Mouse (Mus musculus) gastrocnemius, postnatal 10 days (tissue): ENCODE measurements around the gene Ddr2. TPM values are rescaled to one million over a fixed set of nuclear protein-coding genes. Genes with fewer than 3 reads are reported as not detected.
"Not testable (repeated sequence)": the region's sequence is repeated elsewhere in the genome, so short reads cannot be mapped to it uniquely, and the experiment has no call there.

Experiments
- DNase-seq: peaks from one replicate; pipeline ENCODE4 v3.0.0; 2021; ENCODE audit warnings: mixed read lengths
- total RNA-seq, 2 experiments: library from RNA; stranded (reverse); gene quantifications; 2 replicates each; pipeline ENCODE4 v1.2.3; 2021

Gene Ddr2
- total RNA-seq, 2 experiments from 2014 or later = 43.9 to 49.8 TPM

DNA sequence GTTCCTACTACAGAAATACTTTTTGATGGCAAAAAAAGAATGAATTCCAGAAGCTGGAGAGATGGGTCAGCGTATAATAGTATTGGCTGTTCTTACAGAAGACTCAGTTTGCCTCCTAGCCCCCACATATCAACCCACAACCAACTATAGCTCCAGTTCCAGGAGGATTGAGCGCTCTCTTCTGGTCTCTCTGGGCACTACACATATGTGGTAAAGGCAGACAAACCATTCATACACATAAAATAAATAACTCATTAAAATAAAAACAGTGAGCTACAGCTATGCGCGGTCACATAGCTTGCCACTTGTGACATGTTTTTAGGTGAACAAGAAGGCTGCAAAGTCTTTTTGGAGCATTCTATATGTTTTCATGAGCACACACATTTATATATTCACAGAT is 71.2 kb downstream of the Ddr2 start:
- no peak for DNase-seq

- no peak for DNase-seq
Observed at GRCm38 (mm10) chr1:170035575-170035974, 75.0 kb downstream of the Ddr2 start.

DNA sequence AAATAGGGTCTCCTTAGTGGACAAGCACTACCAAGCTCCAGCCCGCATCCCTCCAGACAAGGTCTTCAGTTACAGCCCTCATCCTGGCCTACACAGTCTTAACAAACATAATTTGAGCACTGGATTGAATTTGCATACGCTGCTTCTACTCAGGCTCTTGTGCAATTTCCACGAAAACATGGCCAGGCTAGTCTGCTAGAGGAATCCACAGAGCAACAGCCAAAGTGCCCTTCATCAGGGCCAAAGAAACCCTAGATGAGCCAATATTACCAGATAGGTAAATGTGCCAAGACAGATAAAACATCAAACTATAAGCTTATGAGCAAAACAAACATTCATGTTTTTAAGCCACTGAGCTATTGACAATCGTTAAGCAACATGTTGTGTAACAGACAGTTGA is 75.6 kb downstream of the Ddr2 start:
- DNase-seq = no peak

DNA sequence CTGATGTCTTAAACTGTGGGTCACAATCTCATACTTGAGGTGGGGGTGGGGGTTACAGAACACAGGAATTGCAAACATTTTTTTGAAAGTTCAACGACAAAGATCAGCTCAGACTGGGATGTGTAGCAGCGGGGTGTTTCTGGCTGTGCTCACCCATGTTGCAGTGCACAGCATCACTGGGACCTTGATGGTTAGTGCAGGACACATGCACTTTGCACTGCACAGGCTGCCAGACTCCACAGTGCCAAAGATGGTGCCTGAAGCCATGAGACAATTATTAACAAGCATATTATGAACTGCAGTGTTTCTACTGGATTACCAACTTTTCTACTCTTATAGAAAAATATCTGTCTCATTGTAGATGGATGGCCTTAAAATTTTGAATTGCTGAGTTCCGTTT is 78.9 kb downstream of the Ddr2 start:
- no peak for DNase-seq

DNA sequence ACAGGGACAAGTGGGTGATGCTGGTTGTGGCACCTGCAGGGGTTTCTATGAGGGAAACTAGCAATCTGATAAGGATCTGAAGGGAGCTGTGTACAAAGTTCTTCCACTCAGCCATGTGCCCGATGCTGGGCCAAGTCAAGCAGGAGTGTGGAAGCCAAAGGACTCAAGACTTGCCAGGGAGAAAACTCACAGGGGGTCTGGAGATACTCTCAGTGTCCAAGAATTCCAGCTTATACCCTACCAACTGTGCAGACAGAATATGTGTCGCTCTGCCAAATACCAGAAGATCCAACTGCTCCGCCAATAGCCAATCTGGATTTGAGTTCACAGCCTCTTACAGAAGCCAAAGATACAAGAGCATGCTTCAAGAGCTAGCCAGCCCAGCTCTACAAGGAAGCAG is 95.8 kb downstream of the Ddr2 start:
- DNase-seq = no peak

GRCm38 (mm10) chr1:170010716-170011505 is 99.7 kb downstream of the Ddr2 start:
- DNase-seq = peak; percentile 17

DNA sequence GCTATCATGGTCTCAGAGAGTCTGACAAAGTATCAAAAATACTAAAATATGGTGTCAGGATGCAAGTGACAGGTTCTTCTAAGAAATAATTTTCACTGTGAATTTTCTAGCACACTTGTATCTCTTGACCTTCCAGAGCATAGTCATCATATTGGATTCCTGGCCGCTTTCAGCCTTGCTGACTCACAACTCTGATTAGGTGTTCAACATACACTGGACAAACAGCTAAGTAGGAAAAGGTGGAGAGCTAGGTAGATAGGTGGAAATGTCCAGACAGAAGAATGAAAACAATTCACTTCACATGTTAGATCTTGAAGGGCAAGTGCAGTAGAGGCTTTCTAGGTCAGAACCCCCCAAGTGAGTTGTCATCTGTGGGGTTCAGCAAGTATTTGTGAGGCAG is 101.3 kb downstream of the Ddr2 start:
- DNase-seq = no peak

GRCm38 (mm10) chr1:170008432-170009220 is 101.9 kb downstream of the Ddr2 start:
- DNase-seq = no peak

- DNase-seq = no peak
Observed at GRCm38 (mm10) chr1:170006516-170006915, 104.0 kb downstream of the Ddr2 start.

GRCm38 (mm10) chr1:170005297-170005696 is 105.3 kb downstream of the Ddr2 start:
- DNase-seq = no peak

DNA sequence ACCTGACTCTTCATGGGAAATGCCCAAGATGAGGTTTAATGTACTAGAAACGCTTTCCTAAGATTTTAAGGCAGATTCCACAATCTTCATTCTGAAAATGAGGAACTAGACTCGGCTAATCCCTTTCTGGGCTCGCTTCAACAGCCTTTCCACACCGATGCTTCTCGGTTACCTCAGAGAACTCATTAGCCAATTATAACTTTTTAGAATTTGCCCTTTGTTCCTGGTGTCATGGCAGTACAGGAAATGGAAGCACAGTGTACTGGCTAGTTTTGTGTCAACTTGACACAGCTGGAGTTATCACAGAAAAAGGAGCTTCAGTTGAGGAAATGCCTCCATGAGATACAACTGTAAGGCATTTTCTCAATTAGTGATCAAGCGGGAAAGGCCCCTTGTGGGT is 116.7 kb downstream of the Ddr2 start:
- not testable (repeated sequence) for DNase-seq

DNA sequence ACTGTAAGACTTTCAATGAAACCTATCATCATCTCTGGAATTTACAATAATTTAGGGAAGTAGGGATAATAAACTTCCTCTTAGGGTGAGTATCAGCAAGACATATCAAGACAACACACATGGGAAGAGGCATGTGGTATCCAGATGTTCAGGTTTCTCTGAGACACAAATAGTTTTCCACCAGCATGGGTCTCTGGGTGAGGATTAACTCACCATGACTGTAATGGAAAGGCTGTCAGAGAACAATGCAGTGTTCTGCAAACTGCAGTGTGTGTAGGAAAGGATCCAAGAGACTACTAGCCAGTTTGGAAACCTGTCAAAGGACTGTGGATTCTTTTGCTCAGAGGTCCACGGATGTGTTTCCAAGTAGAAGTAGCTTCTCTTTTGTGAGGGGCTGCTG is 124.4 kb downstream of the Ddr2 start:
- DNase-seq = no peak

- no peak for DNase-seq
Observed at GRCm38 (mm10) chr1:169977621-169978020, 132.9 kb downstream of the Ddr2 start.

GRCm38 (mm10) chr1:169971998-169972397 is 138.6 kb downstream of the Ddr2 start:
- no peak for DNase-seq

GRCm38 (mm10) chr1:169970936-169971335 is 139.6 kb downstream of the Ddr2 start:
- DNase-seq = no peak

- no peak for DNase-seq
Observed at GRCm38 (mm10) chr1:169969516-169969886, 141.1 kb downstream of the Ddr2 start.

DNA sequence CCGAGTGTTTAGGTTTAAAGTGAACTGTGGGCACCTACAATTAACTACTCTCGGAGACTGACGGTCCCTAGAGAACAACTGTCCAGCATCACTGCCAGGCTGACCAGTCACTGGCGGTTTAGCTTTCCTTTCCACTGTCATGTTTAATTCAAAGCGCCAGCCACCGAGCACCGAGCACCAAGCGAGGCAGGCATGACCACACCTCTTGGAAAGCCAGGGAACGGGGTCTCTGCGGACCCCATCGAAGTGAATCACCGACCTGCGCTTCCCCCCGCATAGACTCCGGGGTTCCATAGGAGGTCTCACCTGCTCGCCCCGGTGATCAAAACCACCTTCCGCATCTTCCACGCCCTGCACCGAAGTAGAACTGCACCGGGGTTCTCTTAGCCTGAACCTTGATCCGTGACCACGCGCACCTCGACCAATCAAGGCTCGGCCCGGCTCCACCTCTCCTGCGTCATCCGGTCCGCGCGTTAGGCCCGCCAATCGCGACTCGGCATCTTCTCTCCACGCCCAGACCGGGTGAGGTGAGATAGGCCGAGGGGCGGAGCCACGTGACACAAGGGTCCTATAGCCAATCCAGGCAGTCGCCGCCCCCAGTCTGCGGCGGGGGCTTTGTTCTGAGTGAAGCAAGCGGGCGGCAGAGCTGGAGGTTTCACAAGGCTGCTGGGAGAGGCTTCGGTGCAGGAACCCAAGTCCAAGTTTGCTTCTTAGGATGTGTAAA is 141.6 kb downstream of the Ddr2 start, which contains the start of gene Hsd17b7:
Gene Hsd17b7, minus strand, starts transcription at position 450 of the 724 bp plus-strand sequence.
- peak; percentile 96 for DNase-seq

GRCm38 (mm10) chr1:169953106-169953505 is 157.5 kb downstream of the Ddr2 start:
- no peak for DNase-seq

DNA sequence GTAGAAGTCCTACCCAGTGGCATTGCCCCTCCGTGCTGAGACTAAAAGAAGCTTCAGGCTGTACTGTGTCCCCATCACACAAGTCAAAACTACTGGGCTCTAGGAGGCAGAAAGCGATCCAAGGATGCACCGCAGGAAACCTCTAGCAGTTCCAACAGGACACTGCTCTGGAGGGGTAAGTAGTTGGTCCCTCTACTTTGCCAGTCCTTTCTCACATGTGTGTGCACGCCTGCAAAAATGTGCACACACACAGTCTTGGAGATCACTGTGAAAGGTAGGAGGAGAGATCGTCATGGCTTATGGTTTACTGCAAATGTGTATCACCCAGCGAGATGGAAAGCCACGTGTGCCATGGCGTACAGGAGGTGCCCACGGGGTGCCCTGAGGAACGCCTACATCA is 157.9 kb downstream of the Ddr2 start:
- no peak for DNase-seq

- DNase-seq = no peak
Observed at GRCm38 (mm10) chr1:169951561-169951960, 159.0 kb downstream of the Ddr2 start.

DNA sequence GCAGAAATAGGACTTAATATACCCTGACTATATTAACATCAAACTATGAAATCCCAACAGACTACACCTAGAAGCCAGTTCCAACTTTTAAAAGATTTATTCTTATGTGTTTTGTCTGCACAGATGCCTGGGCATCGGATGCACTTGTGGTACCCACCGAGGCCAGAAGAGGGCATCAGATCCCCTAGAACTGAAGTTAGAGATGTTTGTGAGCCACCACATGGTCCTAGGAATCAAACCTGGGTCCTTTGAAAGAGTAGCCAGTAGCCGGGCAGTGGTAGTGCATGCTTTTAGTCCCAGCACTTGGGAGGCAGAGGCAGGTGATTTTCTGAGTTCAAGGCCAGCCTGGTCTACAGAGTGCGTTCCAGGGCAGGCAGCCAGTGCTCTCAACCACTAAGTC is 159.9 kb downstream of the Ddr2 start:
- no peak for DNase-seq

- no peak for DNase-seq
Observed at GRCm38 (mm10) chr1:169949981-169950380, 160.6 kb downstream of the Ddr2 start.

DNA sequence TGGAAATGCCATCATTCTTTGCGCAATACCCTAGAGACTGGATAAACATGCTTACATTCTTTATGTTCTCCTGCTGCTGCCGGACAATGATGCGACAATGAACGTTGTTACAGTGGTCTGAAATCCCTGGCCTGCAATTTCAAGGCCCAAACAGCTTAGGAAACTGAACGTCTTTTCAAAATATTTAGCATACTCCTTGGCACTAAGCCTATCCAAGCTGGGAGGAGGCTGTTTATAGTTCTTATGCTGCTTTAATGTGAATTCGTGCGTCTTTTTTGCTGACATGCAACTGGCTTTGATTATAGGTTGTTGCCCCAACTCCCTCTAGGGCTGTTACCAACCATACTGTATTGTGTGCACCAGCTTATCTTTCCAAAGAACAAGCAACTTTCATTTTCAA is 161.7 kb downstream of the Ddr2 start:
- DNase-seq = no peak
